Mouse (Mus musculus) heart, adult 9 months (tissue): ENCODE data around the gene Cadps.
"Not testable (repeated sequence)": the region's sequence is repeated elsewhere in the genome, so short reads cannot be mapped to it uniquely, and the experiment has no call there.

Experiments used
- DNase-seq, 2 experiments: peaks; one replicate each; pipeline ENCODE4 v3.0.0; 2022; ENCODE audit warnings: low spot score in 2 of 2

Gene Cadps

DNA sequence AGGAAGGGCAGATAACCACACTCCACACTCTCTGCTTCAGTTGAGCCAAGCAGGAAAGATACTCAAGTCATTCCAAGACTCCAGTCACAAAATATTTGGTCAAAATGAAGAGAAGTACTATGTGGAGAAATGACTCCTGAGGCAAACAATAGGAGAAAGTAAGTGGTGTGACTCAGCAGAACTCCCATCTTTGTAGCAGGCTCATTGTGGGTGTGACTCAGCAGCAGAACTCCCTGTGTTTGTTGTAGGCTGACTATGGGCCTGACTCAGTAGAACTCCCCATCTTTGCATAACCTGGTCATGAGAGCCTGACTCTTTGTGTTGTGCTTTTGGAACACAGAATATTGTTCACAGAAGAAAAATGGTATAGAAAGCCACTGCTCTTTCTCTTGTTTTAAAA is 231.1 kb downstream of the Cadps start:
- DNase-seq, result no peak

DNA sequence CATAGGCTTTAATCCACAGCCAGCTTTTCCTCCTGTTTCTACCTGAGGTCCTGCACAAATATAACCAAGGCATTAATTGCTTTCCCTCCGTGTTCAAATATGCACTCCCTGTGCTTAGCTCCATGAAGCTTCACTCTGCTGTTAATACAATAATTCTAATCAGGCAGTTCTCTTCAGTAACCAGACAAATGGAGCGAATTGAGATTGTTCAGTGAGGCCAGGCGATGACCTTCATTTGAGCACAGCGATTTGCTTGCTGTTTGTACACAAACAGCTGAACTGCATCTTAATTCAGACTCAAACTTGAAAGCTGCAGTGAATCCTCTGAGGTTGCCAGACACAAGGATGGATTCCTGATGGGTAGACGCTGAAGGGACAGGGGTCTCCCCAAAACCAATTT is 239.3 kb downstream of the Cadps start:
- DNase-seq, result no peak

DNA sequence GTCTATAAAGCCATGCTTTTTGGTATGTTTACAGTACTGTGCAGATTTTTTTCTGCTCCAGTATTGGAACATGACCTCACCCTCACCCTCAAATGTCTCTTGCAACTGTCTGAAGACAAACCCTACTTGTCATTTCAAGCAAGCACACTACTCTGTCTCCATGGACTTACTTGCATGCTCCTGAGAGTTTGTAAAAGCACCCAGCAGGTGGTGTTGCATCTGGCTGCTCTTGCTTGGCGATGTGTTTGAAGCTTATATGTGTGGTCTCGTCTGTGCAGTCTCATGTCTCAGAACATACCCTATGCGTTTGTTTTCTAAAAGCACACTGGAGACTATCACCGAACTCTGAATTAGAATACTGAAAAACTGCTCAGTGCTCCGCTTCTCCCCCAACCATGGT is 241.2 kb downstream of the Cadps start:
- DNase-seq, result no peak

DNA sequence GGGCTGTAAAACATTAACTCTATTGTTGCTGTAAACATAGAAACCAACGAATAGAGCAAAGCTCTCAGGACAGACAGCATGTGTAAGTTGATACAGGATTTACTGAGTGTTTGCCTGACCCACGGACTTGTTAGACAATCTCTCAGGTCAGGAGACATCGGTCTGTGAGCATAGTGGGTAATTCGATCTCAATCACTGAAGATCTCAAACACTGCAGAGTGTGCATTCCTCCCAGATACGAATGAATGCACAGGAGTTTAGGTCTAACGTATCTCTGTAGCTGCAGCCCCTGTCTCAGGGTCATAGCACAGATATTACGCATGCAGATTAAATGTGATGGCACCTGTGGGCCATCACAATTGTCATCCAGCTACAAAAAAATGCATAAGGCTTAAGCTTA is 242.1 kb downstream of the Cadps start:
- DNase-seq, result no peak

DNA sequence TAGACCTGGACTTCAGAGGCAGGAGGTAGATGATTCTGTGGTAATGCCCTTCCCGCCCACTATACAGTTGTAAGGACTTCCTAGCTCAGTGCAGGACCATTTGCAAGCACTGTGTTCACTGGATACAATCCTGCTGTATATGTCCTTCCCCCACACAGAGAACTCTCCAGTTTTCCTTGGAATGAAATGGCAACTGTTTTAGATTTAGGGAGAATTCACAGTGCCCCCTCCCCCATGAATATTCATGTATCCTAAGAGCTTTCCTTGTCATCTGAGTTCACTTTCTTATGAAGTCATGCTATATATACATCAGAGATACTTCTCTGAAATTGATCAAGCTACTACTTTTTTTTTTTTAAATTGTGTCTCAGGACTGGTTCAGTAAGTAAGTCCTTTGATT is 244.7 kb downstream of the Cadps start:
- DNase-seq, result no peak

GRCm38 (mm10) chr14:12577475-12578140 is 245.3 kb downstream of the Cadps start:
- no peak for DNase-seq

GRCm38 (mm10) chr14:12575105-12575504 is 247.8 kb downstream of the Cadps start:
- DNase-seq, result no peak

GRCm38 (mm10) chr14:12574336-12574735 is 248.5 kb downstream of the Cadps start:
- DNase-seq, result no peak

DNA sequence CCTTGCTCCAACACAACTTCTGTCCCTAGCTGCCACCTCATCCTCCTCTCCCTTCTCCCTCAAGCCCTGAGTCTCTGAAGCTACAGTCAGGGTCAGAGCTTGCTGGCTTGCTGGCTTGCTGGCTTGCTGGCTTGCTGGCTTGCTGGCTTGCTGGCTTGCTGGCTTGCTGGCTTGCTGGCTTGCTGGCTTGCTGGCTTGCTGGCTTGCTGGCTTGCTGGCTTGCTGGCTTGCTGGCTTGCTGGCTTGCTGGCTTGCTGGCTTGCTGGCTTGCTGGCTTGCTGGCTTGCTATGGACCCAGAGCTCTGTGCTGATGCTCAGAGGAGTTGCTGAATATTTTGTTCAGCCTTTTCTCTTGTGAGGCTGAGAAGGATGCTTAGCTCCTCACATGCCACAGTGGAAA is 261.1 kb downstream of the Cadps start:
- DNase-seq, result not testable (repeated sequence)

- no peak for DNase-seq
Measured at GRCm38 (mm10) chr14:12560233-12560577, 262.7 kb downstream of the Cadps start.

GRCm38 (mm10) chr14:12559574-12560232 is 263.2 kb downstream of the Cadps start:
- DNase-seq, result no peak

- no peak for DNase-seq
Measured at GRCm38 (mm10) chr14:12558920-12559573, 263.8 kb downstream of the Cadps start.

GRCm38 (mm10) chr14:12554486-12554885 is 268.4 kb downstream of the Cadps start:
- DNase-seq, result no peak

- no peak for DNase-seq
Measured at GRCm38 (mm10) chr14:12551353-12551752, 271.5 kb downstream of the Cadps start.

DNA sequence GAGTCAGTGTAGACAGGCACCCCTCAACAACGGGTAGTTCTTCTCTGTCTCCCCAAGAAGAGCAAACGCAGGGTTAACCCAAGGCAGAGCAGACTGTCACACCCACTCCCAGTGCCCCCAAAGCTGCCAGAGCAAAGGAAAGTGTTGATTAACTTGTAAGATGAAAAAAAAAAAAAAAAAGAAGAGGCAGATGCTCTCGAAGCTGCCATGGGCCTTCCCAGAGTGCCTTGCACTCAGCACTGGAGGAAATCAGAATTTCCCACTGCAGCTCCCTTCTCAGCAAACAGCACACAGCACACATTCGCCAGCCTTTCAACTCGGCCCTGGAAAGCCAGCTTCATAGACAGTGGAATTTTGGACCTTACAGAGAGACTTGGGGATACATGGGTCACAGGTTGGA is 271.9 kb downstream of the Cadps start:
- DNase-seq, result no peak

- DNase-seq, result no peak
Measured at GRCm38 (mm10) chr14:12549290-12549689, 273.6 kb downstream of the Cadps start.

DNA sequence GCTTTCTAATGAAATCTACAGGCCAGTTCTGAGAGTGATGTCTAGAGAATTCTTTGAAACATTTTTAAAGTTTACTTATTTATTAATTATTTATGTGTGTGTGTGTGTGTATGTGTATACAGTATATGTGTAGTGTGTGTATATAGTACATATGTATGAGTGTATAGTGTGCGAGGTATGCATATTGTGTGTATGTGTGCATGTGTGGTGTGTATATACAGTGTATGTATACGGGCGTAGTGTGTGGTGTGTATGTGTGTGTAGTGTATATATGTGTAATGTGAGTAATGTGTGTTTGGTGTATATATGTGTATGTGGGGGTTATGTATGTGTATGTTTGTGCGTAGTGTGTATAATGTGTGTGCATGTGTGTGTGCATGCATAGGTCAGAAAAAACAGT is 275.4 kb downstream of the Cadps start:
- DNase-seq, result no peak

DNA sequence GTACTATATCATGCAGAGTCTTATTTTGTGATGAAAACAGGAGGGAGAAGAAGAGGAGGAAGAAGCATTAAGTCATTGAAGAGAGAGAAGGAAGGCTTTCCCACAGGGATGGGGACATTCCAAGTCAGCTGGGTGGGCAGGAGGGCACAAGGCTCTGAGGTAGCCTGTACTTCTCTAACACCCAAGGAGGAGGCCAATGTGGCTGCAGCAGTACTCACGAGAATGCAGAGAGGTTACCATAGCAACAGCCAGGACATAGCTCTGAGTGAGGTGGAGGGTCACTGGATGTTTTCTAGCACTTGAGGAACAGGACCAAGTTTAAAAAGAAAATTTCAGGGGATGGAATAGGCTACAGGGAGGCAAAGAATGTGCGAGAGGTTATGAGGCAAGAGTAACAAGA is 281.1 kb downstream of the Cadps start:
- no peak for DNase-seq

DNA sequence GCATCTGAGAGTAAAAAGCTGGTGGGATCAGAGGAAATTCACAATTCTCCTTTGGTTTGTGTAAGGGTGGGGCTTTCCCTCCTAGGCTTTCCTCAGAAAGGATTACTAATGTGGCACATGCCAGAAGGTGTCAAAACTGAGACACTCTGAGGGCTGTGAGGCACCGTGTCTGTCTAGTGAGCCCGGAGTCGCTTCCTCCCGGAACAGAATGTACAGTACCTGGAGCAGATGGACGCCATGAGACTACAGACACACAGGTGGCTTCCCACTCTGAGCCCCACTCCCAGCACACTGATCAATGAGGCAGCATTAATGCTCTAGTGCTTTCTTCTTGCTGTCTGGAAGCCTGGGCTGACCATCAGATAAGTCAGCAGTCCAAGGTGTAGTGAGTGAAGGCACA is 283.8 kb downstream of the Cadps start:
- no peak for DNase-seq

- no peak for DNase-seq
Measured at GRCm38 (mm10) chr14:12531101-12531500, 291.8 kb downstream of the Cadps start.

DNA sequence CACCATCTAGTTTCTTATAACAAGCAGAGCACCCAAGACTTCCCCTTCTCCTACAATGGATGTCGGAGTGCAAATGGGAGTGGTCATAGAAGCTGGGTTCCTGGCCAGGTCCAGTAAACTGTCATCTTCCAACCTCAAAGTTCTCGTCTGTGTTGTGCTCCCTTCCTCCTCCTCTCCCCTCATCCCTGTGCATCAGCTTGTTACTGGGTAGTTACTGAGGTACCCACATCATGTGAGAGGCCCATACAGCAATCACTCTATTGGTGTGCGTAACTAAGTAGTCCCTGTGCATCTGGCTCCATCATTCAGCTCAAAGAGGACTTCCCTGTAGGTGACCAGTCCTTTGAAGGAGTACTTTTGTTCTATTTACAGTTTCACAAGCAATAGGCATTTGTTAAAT is 292.3 kb downstream of the Cadps start:
- no peak for DNase-seq

DNA sequence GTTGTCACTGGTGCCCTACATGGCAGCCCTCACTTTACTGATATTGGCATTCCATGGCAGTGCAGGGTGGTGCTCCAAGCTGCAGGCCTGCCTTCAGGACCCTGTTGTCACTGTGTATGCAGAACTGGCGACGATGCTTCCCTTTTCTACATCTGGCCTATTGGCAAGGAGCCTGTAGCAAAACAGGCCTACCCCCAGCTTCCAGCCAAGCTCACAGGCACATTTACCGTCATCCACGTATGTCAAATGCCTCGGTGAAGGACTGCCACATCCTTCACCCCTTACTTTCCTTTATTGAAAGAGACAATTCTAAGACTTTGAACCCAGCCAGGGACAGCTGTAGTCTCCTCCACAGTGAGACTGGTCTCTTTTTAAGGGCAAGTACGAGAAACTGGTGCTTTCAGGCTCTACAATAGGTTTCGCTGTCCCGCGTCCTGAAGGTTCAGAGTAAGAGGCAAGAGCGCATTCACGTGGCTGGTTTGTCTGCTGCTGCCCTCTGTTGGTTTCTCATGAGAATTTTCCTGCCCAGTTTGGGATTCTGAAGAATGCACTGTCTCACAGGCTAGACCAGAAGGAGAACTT is 292.8 kb downstream of the Cadps start:
- no peak for DNase-seq

DNA sequence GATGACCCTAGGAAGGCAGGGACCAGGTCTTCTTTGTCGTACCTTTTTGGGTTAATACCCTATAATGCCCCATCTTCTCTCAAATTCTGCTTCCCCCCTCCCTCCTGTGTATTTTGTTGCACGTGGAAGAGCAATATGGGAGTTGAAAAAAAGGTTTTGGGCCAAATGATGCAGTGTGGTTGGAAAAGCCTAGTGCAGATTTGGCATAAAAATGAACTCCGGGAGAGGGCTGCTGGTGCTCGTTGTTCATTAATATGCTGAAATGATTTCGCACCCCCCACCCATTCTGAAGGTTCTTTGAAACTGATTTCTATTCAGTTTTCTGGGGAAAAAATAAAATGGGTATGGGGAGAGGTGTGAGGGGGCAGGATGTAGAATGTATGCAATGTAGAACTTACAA is 295.6 kb downstream of the Cadps start:
- no peak for DNase-seq
